Mouse (Mus musculus): ENCODE measurements around the gene Zbed3.

GRCm38 (mm10) chr13:95286989-95287388, 36.4 kb upstream of the Zbed3 start:
- TF ChIP-seq CTCF (conservative IDR thresholded peaks at IDR 0.05; ENCODE audit: low read length) (peak; percentile 63), POU5F1 (IDR thresholded peaks at IDR 0.05; ENCODE audit: borderline replicate concordance, low read length) (no peak)

Data from E14TG2a.4 (cell line).